Mouse (Mus musculus): Measurements from ENCODE around the gene Ppp1r1a. TPM values are rescaled to one million over a fixed set of nuclear protein-coding genes. Genes with fewer than 3 reads are reported as not detected.

Ppp1r1a gene
- total RNA-seq (2021): 10 to 100 TPM; 24.4 to 39.6 TPM
- 41.3 and 88.5 TPM in 2 replicates for polyA plus RNA-seq (2012; rRNA removed)
- long read RNA-seq, transcript Ppp1r1a-201 (7 exons, 1,306 nt): major isoform, 48 of 53 reads
- long read RNA-seq, partial matches to known transcripts: 1 of 53 reads
- long read RNA-seq, other reads (novel, unspliced or antisense): 2 of 53 reads

DNA sequence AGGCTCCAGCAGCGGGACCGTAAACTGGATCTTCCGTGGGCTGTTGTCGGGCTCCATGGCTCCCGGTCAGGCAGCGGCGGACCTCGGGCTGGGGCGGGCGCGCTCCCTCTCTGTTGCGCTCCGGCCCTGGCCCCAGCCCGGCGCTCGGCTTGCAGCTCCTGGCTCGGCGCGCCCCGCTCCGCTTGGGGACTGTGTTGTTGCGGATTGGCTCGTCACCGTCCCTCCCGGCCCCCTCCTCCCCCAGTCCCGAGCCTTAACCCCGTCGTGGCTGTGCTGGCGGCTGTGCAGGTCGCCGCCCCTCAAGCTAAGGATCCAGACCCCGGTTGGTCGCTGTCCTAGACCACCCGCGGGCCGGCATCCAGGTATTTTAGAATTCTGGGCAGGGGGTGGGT lies at the start of gene Ppp1r1a:
Gene Ppp1r1a (minus strand): TSS at position 182 of the 392 bp plus-strand sequence.
- peak; percentile 62 for DNase-seq

GRCm38 (mm10) chr15:103585876-103586275 lies 48.1 kb upstream of the Ppp1r1a start:
- no peak for DNase-seq

- DNase-seq: no peak
These were observed 27.2 kb upstream of the Ppp1r1a start, which contains the start of gene Glycam1 for GRCm38 (mm10) chr15:103564981-103565380. TSS of gene Glycam1 (minus strand) at chr15:103565081.

DNA sequence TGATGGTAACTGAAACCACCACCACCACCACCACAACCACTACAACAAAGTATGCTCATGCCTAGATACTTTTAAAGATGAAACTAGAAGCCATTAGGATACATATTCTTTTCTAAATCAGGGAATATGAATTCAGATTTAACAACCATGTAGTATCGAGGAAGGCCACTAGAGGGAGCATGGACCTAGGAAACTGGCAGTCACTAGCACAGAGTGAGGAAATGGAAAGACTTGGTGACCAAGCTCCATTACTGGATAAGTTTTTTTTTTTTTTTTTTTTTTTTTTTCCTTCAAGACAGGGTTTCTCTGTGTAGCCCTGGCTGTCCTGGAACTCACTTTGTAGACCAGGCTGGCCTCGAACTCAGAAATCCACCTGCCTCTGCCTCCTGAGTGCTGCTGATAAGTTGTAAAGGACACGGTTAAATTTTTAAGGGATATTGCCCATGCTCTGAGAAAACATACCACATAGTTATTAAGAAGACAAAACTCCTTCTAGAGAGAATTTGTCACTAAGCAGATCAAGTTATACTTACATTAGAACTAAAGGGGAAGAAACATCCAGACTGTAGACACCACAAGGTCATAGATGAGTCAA lies 14.4 kb upstream of the Ppp1r1a start:
- DNase-seq: no peak

GRCm38 (mm10) chr15:103551053-103551452 lies 13.2 kb upstream of the Ppp1r1a start:
- DNase-seq: no peak

- no peak for DNase-seq
These were observed 11.7 kb upstream of the Ppp1r1a start for GRCm38 (mm10) chr15:103549475-103549874.

DNA sequence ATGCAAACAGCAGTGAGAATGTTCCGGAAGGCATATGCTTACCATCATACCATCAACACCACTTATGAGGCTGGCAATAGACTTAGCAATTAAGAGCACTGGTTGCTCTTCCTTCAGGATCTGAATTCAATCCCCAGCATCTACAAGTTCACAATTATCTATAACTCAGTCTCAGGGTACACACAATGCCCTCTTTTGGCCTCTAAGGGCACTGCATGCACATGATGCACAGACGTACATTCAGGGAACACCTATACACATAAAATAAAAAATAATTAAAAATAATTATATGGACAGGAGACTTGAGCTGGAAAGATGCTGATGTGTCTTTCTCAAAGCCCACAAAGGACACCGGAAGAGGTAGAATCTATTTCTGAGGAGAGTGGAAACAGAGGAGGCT lies 10.2 kb upstream of the Ppp1r1a start:
- no peak for DNase-seq

DNA sequence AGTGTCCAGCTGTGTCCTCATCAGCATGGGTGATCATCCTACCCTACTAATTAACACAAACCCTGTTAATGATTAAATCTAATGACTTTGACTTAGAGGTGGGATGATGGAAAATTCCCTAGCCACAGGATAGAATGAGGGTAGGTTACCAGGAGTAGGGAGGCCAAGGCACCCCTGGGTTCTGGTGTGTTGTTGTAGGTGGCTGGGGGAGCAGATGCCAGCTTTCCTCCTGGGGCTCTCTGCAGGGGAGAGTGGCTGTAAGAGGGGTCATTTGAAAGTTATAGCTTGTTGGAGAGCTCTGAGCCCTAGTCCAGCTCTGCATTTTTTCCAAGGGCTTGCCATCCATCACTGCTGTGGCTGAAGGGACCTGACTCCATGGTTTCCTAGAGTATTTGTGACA lies 4.7 kb upstream of the Ppp1r1a start:
- no peak for DNase-seq

DNA sequence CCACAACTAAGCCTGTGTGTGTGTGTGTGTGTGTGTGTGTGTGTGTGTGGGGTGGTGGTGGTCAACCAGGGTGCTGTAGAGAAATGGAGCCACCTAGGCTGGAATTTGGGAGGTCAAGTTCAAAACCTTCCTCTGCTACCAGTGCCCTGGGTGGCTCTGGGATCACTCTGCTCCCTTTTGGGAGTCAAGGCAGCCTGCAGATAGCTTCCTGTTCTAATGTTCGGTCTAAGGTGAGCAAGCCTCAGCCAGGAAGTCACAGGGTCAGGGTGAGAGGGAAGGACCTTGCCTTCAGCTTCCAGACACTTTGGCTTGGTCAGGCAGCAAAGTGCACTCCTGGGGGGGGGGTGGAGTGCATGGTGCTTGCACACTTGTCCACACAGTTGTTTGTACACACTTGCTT lies 2.8 kb upstream of the Ppp1r1a start:
- no peak for DNase-seq

DNA sequence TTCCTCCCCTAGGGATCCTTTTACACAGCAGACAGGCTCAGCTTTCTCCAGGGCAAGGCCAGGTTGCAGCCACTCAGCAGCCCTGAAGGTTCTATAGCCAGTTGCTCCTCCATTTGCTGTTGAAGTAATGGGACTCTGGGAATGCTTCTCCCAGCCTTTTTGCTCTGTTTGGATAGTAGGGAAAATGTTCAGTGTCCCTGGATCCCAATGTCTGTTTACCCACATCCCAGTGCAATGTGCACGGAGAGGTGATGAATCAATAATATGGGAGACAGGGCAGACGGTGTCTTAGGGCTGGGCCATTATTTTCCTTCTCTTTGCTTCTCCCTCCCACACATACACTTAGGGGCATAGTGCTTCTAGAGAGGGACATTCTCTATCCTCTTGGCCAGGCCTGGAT lies 1.5 kb upstream of the Ppp1r1a start:
- DNase-seq: no peak

GRCm38 (mm10) chr15:103537011-103537821 lies 587 bp downstream of the Ppp1r1a start:
- no peak for DNase-seq

DNA sequence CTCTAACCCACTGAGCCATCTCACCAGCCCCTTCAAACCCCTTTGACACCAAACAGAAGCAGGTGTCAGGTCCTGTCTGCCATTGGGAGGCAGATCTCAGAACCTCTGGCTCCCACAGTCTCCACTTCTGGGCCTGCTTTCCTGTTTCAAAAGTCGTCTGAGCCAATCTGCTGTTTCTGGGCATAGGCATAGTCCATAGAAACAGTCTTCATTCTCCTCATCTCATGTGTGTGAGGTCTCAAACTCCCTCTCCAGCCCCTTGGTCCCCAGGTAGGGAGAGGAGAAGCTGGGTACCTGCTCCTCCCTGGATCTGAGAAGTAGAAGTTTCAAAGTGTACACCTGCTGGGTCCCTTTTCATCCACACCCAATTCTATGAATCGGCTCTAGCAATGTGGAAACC lies 1.3 kb downstream of the Ppp1r1a start:
- no peak for DNase-seq

DNA sequence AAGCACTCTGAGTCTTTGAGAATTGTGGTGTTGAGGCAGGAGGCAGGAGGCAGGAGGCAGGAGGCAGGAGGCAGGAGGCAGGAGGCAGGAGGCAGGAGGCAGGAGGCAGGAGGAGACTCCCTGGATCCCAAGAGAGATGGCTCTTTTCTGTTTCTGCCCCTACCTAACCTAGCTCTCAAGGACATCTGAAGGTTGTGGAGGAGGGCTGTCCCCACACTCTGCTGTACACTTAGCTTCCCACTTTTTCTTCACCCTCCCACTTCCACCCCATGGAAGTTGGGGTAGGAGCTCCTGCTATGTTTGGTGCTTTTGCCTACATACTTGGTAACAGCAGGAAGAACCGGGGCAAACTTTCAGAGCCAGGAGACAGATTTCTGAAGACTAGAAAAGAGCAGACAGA lies 2.0 kb downstream of the Ppp1r1a start:
- no peak for DNase-seq

- no peak for DNase-seq
These were observed 2.8 kb downstream of the Ppp1r1a start for GRCm38 (mm10) chr15:103535030-103535429.

DNA sequence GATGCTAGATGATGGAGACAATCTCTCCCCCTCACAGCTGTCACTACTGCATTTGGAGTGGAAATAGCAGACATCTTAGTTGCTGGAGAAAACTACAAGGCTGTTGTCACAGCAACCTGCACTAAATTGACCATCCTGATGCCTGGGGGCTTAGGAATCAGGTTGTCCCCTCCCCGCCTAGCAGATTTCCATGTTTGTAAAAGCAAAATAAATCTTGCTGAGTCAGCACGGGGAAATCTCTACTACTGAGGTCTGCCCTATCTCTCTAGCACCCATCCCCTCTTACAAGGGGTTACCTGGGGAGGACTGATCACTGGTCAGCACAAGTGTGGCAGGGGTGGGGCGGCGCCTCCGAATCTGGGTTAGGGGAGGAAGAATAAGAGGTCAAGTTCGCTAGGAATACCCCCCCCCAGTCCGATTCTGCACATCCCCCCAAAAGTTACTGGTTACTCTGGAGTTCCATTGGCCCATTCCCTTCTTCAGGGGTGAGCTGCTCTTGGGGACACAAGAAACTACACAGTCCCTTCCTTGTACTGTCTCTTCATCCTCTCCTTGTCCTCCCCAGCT lies 3.7 kb downstream of the Ppp1r1a start:
- DNase-seq: no peak

GRCm38 (mm10) chr15:103530372-103530771 lies 7.4 kb downstream of the Ppp1r1a start:
- DNase-seq: peak; percentile 51

DNA sequence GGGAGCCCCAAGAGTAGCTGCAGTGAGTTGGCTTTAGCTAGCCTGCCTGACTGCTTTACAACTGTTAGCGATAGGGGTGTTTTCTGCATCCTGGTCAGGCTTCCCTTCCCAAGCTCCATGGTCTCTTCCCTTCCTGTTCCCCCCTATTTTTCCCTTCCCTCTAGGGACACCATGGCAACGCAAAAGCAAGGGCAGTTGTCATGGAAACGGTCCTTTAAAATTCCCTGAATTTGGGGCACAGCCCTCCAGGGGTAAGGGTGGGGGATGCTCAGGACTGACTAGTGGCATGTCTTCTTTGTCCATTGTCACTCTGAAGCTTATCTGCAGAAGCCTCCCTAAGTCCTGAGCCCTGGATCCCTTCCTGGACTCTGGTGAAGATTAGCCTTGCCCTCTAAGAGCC lies 14.6 kb downstream of the Ppp1r1a start:
- DNase-seq: no peak

DNA sequence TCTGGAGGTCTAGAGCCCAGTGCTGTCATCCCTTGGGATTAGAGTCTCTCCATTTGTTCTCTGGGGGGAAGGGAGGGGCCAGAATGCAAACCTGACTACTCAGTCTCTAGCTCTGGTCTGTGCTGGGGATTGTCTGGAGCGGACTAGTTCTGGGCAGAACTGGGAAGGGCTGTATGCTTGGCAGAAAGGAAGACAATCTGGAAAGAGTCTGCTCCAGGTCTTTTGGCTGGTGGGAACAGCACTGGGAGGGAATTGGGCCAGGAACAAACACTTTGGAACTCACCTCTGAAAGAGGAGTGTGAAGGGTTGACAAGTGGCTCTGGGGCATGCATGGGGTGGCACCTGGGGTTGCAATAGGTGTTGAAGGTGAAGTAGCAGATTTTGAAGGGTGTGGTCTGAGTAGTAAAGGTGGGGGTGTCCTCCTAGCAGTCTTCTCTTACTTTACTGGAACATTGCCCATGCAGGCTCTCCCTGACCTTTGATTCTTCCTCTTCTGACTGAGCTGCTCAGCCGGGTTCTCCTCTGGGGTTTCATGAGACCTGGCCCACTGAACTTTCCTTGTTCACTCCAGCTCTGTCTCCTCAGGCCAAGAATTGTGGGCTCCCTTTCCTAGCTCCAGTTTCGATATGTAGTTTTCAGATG lies 15.2 kb downstream of the Ppp1r1a start:
- peak; percentile 11 for DNase-seq

- no peak for DNase-seq
These were observed 18.1 kb downstream of the Ppp1r1a start for GRCm38 (mm10) chr15:103519386-103520378.

GRCm38 (mm10) chr15:103518600-103519385 lies 19.0 kb downstream of the Ppp1r1a start:
- no peak for DNase-seq

All from adrenal gland, adult 2 months (tissue).